Mouse (Mus musculus) thymus, adult 18-20 months (tissue): ENCODE measurements around the gene Scn11a.

Experiments
- DNase-seq, 2 experiments: peaks; one replicate each; pipeline ENCODE4 v3.0.0; 2022; ENCODE audit warnings: mixed read lengths in 2 of 2

Scn11a gene

GRCm38 (mm10) chr9:119825297-119825696, at the start of gene Scn11a:
TSS of gene Scn11a (minus strand) at chr9:119825456.
- DNase-seq = no peak

- no peak for DNase-seq
These were observed 28.9 kb upstream of the Scn11a start for GRCm38 (mm10) chr9:119854170-119854569.

GRCm38 (mm10) chr9:119853071-119853846, 28.0 kb upstream of the Scn11a start:
- no peak for DNase-seq

GRCm38 (mm10) chr9:119852347-119853030, 27.2 kb upstream of the Scn11a start:
- DNase-seq = no peak

GRCm38 (mm10) chr9:119849214-119849613, 24.0 kb upstream of the Scn11a start:
- no peak for DNase-seq

- no peak for DNase-seq
These were observed 23.4 kb upstream of the Scn11a start for GRCm38 (mm10) chr9:119848671-119849070.

GRCm38 (mm10) chr9:119847187-119847586, 21.9 kb upstream of the Scn11a start:
- DNase-seq = no peak

- DNase-seq = no peak
These were observed 19.5 kb upstream of the Scn11a start for GRCm38 (mm10) chr9:119844724-119845123.

- no peak for DNase-seq
These were observed 18.3 kb upstream of the Scn11a start for GRCm38 (mm10) chr9:119843549-119843948.

GRCm38 (mm10) chr9:119842541-119843169, 17.4 kb upstream of the Scn11a start:
- DNase-seq = no peak

- DNase-seq = no peak
These were observed 16.8 kb upstream of the Scn11a start for GRCm38 (mm10) chr9:119842091-119842490.

- no peak for DNase-seq
These were observed 15.9 kb upstream of the Scn11a start for GRCm38 (mm10) chr9:119841159-119841558.

- DNase-seq = no peak
These were observed 10.4 kb upstream of the Scn11a start for GRCm38 (mm10) chr9:119835581-119836125.

- DNase-seq = no peak
These were observed 5.7 kb upstream of the Scn11a start for GRCm38 (mm10) chr9:119831001-119831400.

GRCm38 (mm10) chr9:119823722-119824121, 1.5 kb downstream of the Scn11a start:
- no peak for DNase-seq

GRCm38 (mm10) chr9:119813631-119814030, 11.6 kb downstream of the Scn11a start:
- no peak for DNase-seq

GRCm38 (mm10) chr9:119806491-119806890, 18.8 kb downstream of the Scn11a start:
- no peak for DNase-seq

- DNase-seq = no peak
These were observed 20.8 kb downstream of the Scn11a start for GRCm38 (mm10) chr9:119804501-119804847.

- DNase-seq = no peak
These were observed 21.3 kb downstream of the Scn11a start for GRCm38 (mm10) chr9:119803845-119804500.

- no peak for DNase-seq
These were observed 22.0 kb downstream of the Scn11a start for GRCm38 (mm10) chr9:119803169-119803827.

GRCm38 (mm10) chr9:119801460-119801859, 23.8 kb downstream of the Scn11a start:
- DNase-seq = no peak

GRCm38 (mm10) chr9:119796791-119797190, 28.5 kb downstream of the Scn11a start:
- DNase-seq = no peak
